Mouse (Mus musculus): ENCODE measurements around the gene Cd36. TPM values are rescaled to one million over a fixed set of nuclear protein-coding genes. Genes with fewer than 3 reads are reported as not detected.
"Not testable (repeated sequence)": the region's sequence is repeated elsewhere in the genome, so short reads cannot be mapped to it uniquely, and the experiment has no call there.

Gene Cd36
- polyA plus RNA-seq, 1 experiment from 2014 or later, result 149 TPM

GRCm38 (mm10) chr5:17904766-17905165 is 16.2 kb upstream of the Cd36 start:
- Histone ChIP-seq H3K4me3 (ENCODE audit: control insufficient read depth in 1 of 2, insufficient read depth in 1 of 2, low read depth in 1 of 2, low read length in 2 of 2) (no peak overlapping the region), H3K9me3 (ENCODE audit: control insufficient read depth, low read length) (no peaks in the 10 kb centered on the region), H3K27ac (replicated peaks in 1 of 2; ENCODE audit: control insufficient read depth in 1 of 2, insufficient read depth in 1 of 2, low read depth in 2 of 2, low read length in 2 of 2) (no peak overlapping the region), H3K4me1 (ENCODE audit: control insufficient read depth in 2 of 2, insufficient read depth in 2 of 2, low read length in 2 of 2) (peaks cover 0 to 7% of the 10 kb centered on the region in 2 experiments; a peak in 2 of 4 replicates), H3K9ac (ENCODE audit: low read length) (no peak overlapping the region), H3K27me3 (ENCODE audit: control insufficient read depth, insufficient read depth, low read length) (no peaks in the 10 kb centered on the region), H3K36me3 (ENCODE audit: control insufficient read depth, insufficient read depth, low read length) (no peaks in the 10 kb centered on the region), H3K4me2 (ENCODE audit: low read length) (no peak overlapping the region)
- WGBS, result 11% methylated on average over 7 of the region's 7 CpGs
- ATAC-seq (ENCODE audit: insufficient number of reproducible peaks, insufficient read depth, low FRiP score, low read depth), result peak; percentile 72; the same call in 1 of the 2 replicates

GRCm38 (mm10) chr5:17898948-17899347 is 10.3 kb upstream of the Cd36 start:
- Histone ChIP-seq H3K27me3 (ENCODE audit: control insufficient read depth, insufficient read depth, low read length) (no peaks in the 10 kb centered on the region), H3K4me1 (ENCODE audit: control insufficient read depth in 2 of 2, insufficient read depth in 2 of 2, low read length in 2 of 2) (peaks cover 0 to 2% of the 10 kb centered on the region in 2 experiments; a peak in 2 of 4 replicates), H3K36me3 (ENCODE audit: control insufficient read depth, insufficient read depth, low read length) (no peaks in the 10 kb centered on the region), H3K9me3 (ENCODE audit: control insufficient read depth, low read length) (no peaks in the 10 kb centered on the region), H3K9ac (ENCODE audit: low read length) (no peak overlapping the region), H3K4me3 (ENCODE audit: control insufficient read depth in 1 of 2, insufficient read depth in 1 of 2, low read depth in 1 of 2, low read length in 2 of 2) (no peak overlapping the region), H3K4me2 (ENCODE audit: low read length) (no peak overlapping the region), H3K27ac (replicated peaks in 1 of 2; ENCODE audit: control insufficient read depth in 1 of 2, insufficient read depth in 1 of 2, low read depth in 2 of 2, low read length in 2 of 2) (peak overlapping the region in 1 of 2 experiments; percentile 50; a peak in 2 of 4 replicates)
- ATAC-seq (ENCODE audit: insufficient number of reproducible peaks, insufficient read depth, low FRiP score, low read depth), result 0 out of 2 replicates have a peak, but pooled peaks have one; percentile 17
- WGBS, result 47% methylated on average over 3 of the region's 3 CpGs

DNA sequence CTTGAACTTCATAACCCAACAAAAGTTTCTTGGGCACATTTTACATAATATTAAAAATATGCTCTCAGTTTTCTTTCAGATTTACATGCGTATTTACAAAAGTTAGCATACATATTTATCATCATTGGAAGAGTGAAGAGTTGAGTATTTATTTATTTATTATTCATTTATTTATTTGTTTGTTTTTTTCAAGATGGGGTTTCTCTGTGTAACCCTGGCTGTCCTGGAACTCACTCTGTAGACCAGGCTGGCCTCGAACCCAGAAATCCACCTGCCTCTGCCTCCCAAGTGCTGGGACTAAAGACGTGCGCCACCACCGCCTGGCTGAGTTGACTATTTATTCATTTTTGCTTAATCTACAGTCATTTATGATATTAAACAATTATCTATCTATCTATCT is 9.0 kb upstream of the Cd36 start:
- H3K4me1 ChIP-seq (ENCODE audit: control insufficient read depth in 2 of 2, insufficient read depth in 2 of 2, low read length in 2 of 2); ATAC-seq (ENCODE audit: insufficient number of reproducible peaks, insufficient read depth, low FRiP score, low read depth); H3K27ac ChIP-seq (replicated peaks in 1 of 2; ENCODE audit: control insufficient read depth in 1 of 2, insufficient read depth in 1 of 2, low read depth in 2 of 2, low read length in 2 of 2); H3K27me3 ChIP-seq (ENCODE audit: control insufficient read depth, insufficient read depth, low read length); H3K9ac ChIP-seq (ENCODE audit: low read length); H3K4me2 ChIP-seq (ENCODE audit: low read length); H3K4me3 ChIP-seq (ENCODE audit: control insufficient read depth in 1 of 2, insufficient read depth in 1 of 2, low read depth in 1 of 2, low read length in 2 of 2); H3K9me3 ChIP-seq (ENCODE audit: control insufficient read depth, low read length); H3K36me3 ChIP-seq (ENCODE audit: control insufficient read depth, insufficient read depth, low read length): not testable (repeated sequence)
- WGBS, result 94% methylated on average over 5 of the region's 5 CpGs

DNA sequence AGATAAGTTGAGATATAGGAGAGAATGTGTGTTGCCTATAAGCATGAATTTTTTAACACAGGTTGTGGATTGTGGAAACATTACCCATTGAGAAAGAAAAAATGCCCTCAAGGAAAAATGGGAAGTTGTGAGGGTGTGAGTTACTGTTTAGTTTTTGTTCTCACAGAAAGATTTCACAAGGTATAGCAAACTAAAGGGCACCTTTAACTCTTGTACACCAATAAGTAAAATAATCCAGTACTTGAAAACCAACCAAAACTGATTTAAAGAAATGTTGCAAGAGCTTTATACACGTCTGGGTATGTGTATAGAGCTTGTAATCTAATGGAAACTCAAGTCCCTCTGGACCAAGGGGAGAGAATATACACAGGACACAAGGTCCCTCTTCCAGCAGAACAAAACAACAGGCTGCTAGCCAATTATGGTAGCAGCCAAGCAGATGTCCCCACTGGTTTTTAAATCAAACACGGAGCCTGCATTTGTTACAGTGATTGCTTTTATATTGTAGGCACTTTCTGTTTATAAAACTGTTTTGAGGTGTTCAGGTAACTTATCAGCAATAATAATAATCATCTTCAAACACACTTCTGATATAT is 5.1 kb upstream of the Cd36 start:
- Histone ChIP-seq H3K9ac (ENCODE audit: low read length) (no peak overlapping the region), H3K36me3 (ENCODE audit: control insufficient read depth, insufficient read depth, low read length) (no peaks in the 10 kb centered on the region), H3K27ac (replicated peaks in 1 of 2; ENCODE audit: control insufficient read depth in 1 of 2, insufficient read depth in 1 of 2, low read depth in 2 of 2, low read length in 2 of 2) (no peak overlapping the region), H3K4me3 (ENCODE audit: control insufficient read depth in 1 of 2, insufficient read depth in 1 of 2, low read depth in 1 of 2, low read length in 2 of 2) (no peak overlapping the region), H3K9me3 (ENCODE audit: control insufficient read depth, low read length) (no peaks in the 10 kb centered on the region), H3K27me3 (ENCODE audit: control insufficient read depth, insufficient read depth, low read length) (no peaks in the 10 kb centered on the region), H3K4me2 (ENCODE audit: low read length) (no peak overlapping the region), H3K4me1 (ENCODE audit: control insufficient read depth in 2 of 2, insufficient read depth in 2 of 2, low read length in 2 of 2) (peaks cover 0 to 3% of the 10 kb centered on the region in 2 experiments; a peak in 2 of 4 replicates)
- no peak for ATAC-seq (ENCODE audit: insufficient number of reproducible peaks, insufficient read depth, low FRiP score, low read depth)
- 53% methylated on average over 2 of the region's 2 CpGs for WGBS

DNA sequence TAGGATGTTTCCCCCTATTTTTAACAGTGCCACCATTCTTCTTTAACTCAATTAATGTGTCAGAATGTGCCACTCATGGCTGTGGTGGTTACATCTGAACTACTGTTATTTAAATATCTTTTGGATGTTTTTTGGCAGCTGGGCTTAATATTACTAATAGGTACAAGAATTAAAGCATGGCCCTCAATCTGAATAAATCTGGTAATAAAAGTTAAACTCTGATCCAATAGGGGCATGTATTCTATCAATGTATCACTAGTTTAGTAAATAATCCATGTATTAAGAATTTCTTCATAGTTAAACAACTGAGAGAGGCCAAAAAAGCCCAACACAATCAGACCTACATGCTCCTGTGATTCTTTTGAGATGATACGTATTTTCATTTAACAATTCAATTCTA is 690 bp upstream of the Cd36 start:
- Histone ChIP-seq H3K27me3 (ENCODE audit: control insufficient read depth, insufficient read depth, low read length) (no peaks in the 10 kb centered on the region), H3K36me3 (ENCODE audit: control insufficient read depth, insufficient read depth, low read length) (no peaks in the 10 kb centered on the region), H3K4me2 (ENCODE audit: low read length) (no peak overlapping the region), H3K9me3 (ENCODE audit: control insufficient read depth, low read length) (no peaks in the 10 kb centered on the region), H3K4me3 (ENCODE audit: control insufficient read depth in 1 of 2, insufficient read depth in 1 of 2, low read depth in 1 of 2, low read length in 2 of 2) (no peak overlapping the region), H3K4me1 (ENCODE audit: control insufficient read depth in 2 of 2, insufficient read depth in 2 of 2, low read length in 2 of 2) (peaks cover 0 to 8% of the 10 kb centered on the region in 2 experiments; a peak in 2 of 4 replicates), H3K9ac (ENCODE audit: low read length) (no peak overlapping the region), H3K27ac (replicated peaks in 1 of 2; ENCODE audit: control insufficient read depth in 1 of 2, insufficient read depth in 1 of 2, low read depth in 2 of 2, low read length in 2 of 2) (no peak overlapping the region)
- WGBS, result 90% methylated on average over 1 of the region's 1 CpGs
- no peak for ATAC-seq (ENCODE audit: insufficient number of reproducible peaks, insufficient read depth, low FRiP score, low read depth)

GRCm38 (mm10) chr5:17886377-17886776 is 2.2 kb downstream of the Cd36 start:
- no peak overlapping the region for H3K27ac ChIP-seq (replicated peaks in 1 of 2; ENCODE audit: control insufficient read depth in 1 of 2, insufficient read depth in 1 of 2, low read depth in 2 of 2, low read length in 2 of 2)
- no peaks in the 10 kb centered on the region for H3K27me3 ChIP-seq (ENCODE audit: control insufficient read depth, insufficient read depth, low read length)
- no peak overlapping the region for H3K4me2 ChIP-seq (ENCODE audit: low read length)
- H3K9ac ChIP-seq (ENCODE audit: low read length), result no peak overlapping the region
- ATAC-seq (ENCODE audit: insufficient number of reproducible peaks, insufficient read depth, low FRiP score, low read depth), result no peak
- H3K36me3 ChIP-seq (ENCODE audit: control insufficient read depth, insufficient read depth, low read length), result no peaks in the 10 kb centered on the region
- no peaks in the 10 kb centered on the region for H3K9me3 ChIP-seq (ENCODE audit: control insufficient read depth, low read length)
- H3K4me1 ChIP-seq (ENCODE audit: control insufficient read depth in 2 of 2, insufficient read depth in 2 of 2, low read length in 2 of 2), result peaks cover 0 to 8% of the 10 kb centered on the region in 2 experiments; a peak in 2 of 4 replicates
- no peak overlapping the region for H3K4me3 ChIP-seq (ENCODE audit: control insufficient read depth in 1 of 2, insufficient read depth in 1 of 2, low read depth in 1 of 2, low read length in 2 of 2)
- WGBS, result 75% methylated on average over 3 of the region's 3 CpGs

- H3K27ac ChIP-seq (replicated peaks in 1 of 2; ENCODE audit: control insufficient read depth in 1 of 2, insufficient read depth in 1 of 2, low read depth in 2 of 2, low read length in 2 of 2), result no peak overlapping the region
- no peak for ATAC-seq (ENCODE audit: insufficient number of reproducible peaks, insufficient read depth, low FRiP score, low read depth)
- no peak overlapping the region for H3K9ac ChIP-seq (ENCODE audit: low read length)
- no peak overlapping the region for H3K4me2 ChIP-seq (ENCODE audit: low read length)
- no peaks in the 10 kb centered on the region for H3K36me3 ChIP-seq (ENCODE audit: control insufficient read depth, insufficient read depth, low read length)
- no peaks in the 10 kb centered on the region for H3K27me3 ChIP-seq (ENCODE audit: control insufficient read depth, insufficient read depth, low read length)
- WGBS, result 79% methylated on average over 3 of the region's 3 CpGs
- H3K4me3 ChIP-seq (ENCODE audit: control insufficient read depth in 1 of 2, insufficient read depth in 1 of 2, low read depth in 1 of 2, low read length in 2 of 2), result no peak overlapping the region
- no peaks in the 10 kb centered on the region for H3K9me3 ChIP-seq (ENCODE audit: control insufficient read depth, low read length)
- peaks cover 0 to 15% of the 10 kb centered on the region in 2 experiments; a peak in 2 of 4 replicates for H3K4me1 ChIP-seq (ENCODE audit: control insufficient read depth in 2 of 2, insufficient read depth in 2 of 2, low read length in 2 of 2)
These were observed 5.2 kb downstream of the Cd36 start for GRCm38 (mm10) chr5:17883357-17883875.

DNA sequence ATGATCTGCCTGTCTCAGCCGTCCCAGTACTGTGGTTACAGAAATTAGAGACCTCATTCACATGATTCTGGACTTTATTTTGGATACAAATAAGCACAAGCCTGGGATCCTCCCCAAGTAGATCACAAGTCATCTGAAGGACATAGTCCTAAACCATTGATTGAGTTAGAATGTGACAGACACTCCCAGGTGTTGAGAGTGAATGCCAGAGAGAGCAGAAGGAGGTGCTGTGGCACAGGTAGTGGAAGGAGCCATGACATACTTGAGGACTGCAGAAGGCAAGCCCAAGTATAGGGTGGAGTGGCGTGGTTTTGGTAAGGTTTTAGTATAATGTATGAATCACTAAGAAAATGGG is 7.1 kb downstream of the Cd36 start:
- no peaks in the 10 kb centered on the region for H3K36me3 ChIP-seq (ENCODE audit: control insufficient read depth, insufficient read depth, low read length)
- no peaks in the 10 kb centered on the region for H3K27me3 ChIP-seq (ENCODE audit: control insufficient read depth, insufficient read depth, low read length)
- H3K4me3 ChIP-seq (ENCODE audit: control insufficient read depth in 1 of 2, insufficient read depth in 1 of 2, low read depth in 1 of 2, low read length in 2 of 2), result no peak overlapping the region
- H3K4me1 ChIP-seq (ENCODE audit: control insufficient read depth in 2 of 2, insufficient read depth in 2 of 2, low read length in 2 of 2), result peaks cover 0 to 17% of the 10 kb centered on the region in 2 experiments; a peak in 3 of 4 replicates
- H3K9me3 ChIP-seq (ENCODE audit: control insufficient read depth, low read length), result no peaks in the 10 kb centered on the region
- 83% methylated on average over 2 of the region's 2 CpGs for WGBS
- H3K4me2 ChIP-seq (ENCODE audit: low read length), result no peak overlapping the region
- H3K9ac ChIP-seq (ENCODE audit: low read length), result no peak overlapping the region
- no peak for ATAC-seq (ENCODE audit: insufficient number of reproducible peaks, insufficient read depth, low FRiP score, low read depth)
- peak overlapping the region; percentile 66 to 80 for H3K27ac ChIP-seq (replicated peaks in 1 of 2; ENCODE audit: control insufficient read depth in 1 of 2, insufficient read depth in 1 of 2, low read depth in 2 of 2, low read length in 2 of 2)
